Mouse (Mus musculus): ENCODE measurements around the gene Plod3.

Gene Plod3

DNA sequence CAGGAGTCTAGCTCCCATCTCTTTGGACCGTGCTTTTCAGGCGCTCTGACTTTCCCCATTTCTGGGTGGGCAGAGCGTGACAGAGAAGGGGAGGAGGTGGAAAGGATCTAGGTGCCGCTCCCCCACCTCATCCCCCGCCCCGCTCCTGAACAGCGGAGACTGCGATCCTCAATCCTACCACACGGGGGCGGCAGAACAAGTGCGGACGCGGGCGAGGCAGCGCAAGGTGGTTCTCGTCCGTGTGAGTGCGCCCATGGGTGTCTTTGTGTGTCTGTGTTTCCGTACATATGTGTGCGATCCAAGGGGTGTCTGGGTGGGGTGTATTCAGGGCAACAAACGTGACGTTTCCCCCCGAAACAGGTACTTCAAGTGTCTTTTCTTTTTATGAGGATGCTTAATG is 38.3 kb downstream of the Plod3 start:
- peak; percentile 88 for DNase-seq (ENCODE audit: low read depth)

DNA sequence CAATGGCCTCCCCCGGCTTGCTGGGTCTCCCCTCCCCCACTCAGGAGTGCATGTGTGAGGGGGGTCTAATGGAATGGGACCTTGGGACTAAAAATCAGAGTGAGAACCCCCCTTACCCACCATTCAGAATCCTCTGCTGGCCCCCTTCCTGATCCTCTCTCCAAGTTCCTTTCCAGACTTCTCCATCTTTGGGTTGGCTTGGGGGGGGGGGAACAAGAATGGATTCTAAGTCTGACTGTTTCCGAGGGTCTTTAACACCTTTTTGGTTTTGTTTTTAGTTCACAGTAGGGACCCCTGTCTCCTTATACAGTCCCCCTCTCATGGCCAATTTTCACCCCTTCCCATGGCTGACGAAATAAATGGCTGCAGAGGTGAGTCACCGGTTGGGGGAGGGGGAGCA is 39.3 kb downstream of the Plod3 start, which contains the start of gene Vgf:
TSS of gene Vgf (plus strand) at position 301 of the 400 bp plus-strand sequence.
- peak; percentile 12 for DNase-seq (ENCODE audit: low read depth)

DNA sequence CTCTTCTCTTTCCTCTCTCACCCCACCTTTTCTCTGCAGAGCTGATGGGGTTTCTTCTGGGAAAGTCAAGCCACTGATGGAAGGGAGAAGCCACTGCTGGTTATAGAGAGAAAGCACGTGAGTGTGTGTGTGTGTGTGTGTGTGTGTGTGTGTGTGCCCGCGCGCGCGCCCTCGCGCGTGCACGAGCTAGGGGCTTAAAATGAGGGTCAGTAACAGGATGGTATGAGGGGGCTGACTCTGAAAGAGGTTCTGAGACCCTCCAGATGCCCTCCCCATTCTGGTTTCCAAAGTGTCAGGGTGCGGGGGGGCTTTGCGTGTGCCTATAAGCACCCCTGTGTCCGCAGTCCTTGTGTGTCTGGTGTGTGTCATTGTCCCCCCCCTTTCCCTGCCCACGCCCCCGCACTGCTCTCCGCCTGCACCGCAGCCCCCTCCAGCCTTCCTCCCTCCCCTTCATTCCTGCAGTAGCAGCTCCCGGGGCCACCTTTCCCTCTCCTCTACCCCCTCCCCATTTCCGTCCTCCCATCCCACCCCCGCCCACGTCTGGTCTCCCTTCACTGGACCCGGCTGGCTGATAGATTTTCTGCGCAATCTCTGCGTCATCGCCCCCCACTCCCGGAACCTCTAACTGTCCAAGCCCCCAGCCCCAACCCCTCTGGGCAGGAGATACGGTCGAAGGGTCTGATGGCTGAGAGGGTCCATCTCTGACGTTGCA is 41.9 kb downstream of the Plod3 start:
- DNase-seq (ENCODE audit: low read depth), result peak; percentile 16

DNA sequence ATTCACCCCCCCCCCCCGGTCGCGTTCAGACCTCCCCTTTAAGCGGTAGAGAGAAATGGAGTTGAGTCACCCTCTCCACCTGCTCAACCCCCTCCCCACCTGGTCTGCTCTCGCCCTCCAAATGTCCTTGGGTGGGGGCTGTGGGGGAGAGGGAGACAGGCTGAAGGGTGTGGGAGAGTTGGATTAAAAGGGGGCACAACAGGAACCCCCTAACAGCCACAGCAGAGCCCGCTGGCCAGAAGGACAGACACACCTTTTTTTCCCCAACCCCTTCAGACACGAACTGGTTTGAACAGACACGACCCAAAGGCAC is 42.4 kb downstream of the Plod3 start:
- no peak for DNase-seq (ENCODE audit: low read depth)

DNA sequence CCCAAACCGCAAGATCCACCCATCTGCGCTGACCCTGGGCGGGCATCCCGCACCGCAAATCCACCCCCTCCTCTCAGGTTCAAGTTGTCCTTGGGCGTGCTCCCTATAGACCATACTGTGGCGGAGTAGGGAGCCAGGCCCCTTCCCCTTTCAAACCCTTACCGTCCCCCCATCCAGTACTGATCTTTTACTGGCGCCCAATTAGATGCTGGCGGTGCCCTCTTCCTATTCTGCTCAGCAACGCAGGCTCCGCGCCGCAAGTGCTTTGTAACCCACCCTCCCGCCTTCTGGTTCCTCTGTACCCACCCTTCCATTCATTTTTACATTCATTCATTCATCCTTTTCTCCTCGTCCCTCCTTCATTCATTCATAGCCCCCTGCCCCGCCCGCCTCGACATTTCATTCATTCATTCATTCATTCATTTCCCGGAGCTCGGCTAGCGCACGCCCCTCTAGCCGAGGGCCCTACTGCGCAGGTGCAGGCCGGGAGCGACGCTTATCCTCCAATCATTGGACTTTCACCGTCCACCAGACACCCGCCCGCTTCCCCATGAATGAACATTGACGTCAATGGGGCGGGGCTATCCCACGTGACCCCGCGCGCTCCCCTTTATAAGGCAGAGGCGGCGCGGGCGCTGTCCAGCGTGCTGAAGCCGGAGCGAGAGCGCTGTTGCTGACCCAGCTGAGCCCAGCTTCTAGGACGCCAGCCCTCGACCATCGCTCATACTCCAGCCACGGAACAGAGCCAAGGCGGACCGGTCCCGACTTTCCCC is 43.0 kb downstream of the Plod3 start:
- DNase-seq (ENCODE audit: low read depth), result peak; percentile 97

DNA sequence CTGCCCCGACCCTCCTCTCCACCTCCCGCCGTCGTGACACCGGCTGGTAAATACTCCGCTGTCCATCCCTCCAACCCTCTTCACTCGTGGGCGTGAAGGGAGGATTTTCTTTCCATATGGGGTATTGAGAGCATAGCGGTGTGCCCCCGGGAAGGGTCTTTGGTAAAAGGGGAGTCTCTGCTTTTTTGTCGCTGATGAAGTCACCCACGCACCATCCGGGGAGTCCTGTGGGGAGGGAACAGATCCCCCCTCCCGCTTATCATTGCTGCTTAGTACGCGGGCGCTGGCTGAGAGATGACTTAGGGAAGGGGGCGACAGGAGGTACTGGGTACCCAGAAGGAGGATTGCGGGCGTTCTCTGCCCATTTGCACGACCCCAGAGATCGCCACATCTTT is 43.6 kb downstream of the Plod3 start:
- DNase-seq (ENCODE audit: low read depth), result no peak

DNA sequence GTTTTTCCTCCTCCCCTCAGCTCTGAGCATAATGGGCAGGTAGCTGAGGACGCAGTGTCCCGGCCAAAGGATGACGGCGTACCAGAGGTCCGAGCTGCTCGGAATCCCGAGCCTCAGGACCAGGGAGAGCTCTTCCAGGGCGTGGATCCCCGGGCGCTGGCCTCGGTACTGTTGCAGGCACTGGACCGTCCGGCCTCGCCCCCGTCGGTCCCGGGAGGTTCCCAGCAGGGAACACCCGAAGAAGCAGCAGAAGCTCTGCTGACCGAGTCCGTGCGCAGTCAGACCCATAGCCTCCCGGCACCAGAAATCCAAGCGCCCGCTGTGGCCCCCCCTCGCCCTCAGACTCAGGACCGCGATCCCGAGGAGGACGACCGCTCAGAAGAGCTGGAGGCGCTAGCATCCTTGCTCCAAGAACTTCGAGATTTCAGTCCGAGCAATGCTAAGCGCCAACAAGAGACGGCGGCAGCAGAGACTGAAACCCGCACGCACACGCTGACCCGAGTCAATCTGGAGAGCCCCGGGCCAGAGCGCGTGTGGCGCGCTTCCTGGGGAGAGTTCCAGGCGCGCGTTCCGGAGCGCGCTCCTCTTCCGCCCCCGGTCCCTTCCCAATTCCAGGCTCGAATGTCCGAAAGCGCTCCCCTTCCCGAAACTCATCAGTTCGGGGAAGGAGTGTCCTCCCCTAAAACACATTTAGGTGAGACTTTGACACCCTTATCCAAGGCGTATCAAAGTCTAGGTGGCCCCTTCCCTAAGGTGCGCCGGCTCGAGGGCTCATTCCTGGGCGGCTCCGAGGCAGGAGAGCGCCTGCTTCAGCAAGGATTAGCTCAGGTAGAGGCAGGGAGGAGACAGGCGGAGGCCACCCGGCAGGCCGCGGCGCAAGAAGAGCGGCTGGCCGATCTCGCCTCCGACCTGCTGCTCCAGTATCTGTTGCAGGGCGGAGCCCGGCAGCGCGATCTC is 44.5 kb downstream of the Plod3 start:
- peak; percentile 36 for DNase-seq (ENCODE audit: low read depth)

DNA sequence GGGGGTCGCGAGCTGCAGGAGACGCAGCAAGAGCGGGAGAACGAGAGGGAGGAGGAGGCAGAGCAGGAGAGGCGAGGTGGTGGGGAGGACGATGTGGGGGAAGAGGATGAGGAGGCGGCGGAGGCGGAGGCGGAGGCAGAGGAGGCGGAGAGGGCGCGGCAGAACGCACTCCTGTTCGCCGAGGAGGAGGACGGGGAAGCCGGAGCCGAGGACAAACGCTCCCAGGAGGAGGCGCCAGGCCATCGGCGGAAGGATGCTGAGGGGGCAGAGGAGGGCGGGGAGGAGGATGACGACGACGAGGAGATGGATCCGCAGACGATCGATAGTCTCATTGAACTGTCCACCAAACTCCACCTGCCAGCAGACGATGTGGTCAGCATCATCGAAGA is 45.2 kb downstream of the Plod3 start:
- DNase-seq (ENCODE audit: low read depth), result peak; percentile 63

DNA sequence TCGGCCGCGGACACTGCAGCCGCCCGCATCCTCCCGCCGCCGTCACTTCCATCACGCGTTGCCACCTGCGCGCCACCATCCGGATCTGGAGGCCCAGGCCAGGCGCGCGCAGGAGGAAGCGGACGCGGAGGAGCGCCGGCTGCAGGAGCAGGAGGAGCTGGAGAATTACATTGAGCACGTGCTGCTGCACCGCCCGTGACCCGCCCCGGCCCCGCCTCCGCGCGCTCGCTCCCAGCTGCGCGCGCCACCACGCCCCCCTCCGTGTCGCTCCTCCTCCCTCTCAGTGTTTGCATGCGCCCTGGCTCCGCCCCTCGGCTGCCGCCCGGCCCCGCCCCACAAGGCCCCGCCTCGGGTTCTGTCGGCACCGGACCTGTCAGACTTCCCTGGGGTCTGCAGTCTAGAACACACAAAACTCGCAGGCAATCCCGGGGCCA is 45.8 kb downstream of the Plod3 start:
- peak; percentile 93 for DNase-seq (ENCODE audit: low read depth)

DNA sequence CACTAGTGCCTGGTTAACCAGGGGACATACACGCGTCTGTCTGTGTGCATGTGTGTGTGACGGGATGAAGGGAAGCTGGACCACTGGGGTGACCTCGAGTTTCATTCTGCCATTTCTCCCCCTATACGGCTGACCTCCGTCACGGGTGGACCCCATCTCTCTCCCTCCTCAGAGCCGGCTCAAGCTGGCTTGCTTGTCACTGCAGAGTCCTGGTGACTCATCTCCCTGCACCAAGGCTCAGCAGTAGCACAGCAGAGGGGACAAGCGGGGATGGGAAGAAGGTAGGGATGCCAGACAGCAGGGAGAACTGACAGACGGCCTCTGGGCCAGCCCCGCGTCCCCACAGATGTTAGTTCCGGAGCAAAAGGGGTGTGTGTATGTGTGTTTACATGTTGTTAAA is 49.4 kb downstream of the Plod3 start:
- no peak for DNase-seq (ENCODE audit: low read depth)

DNA sequence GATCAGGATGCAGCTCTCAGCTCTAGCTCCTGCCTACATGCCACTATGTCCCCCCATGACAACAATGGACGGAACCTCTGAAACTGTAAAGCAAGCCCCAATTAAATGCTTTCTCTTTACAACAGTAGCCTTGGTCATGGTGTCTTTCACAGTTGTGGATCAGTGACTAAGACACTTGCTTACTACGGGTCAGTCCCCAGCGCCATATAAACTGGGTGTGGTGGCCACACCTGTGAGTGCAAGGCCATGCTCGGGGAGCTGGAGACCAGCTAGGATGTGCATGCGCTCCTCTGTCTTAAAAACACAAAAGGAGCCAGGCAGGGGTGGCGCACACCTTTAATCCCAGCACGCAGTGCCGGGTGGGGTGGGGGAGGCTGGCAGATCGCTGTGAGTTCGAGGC is 52.6 kb downstream of the Plod3 start:
- no peak for DNase-seq (ENCODE audit: low read depth)

DNA sequence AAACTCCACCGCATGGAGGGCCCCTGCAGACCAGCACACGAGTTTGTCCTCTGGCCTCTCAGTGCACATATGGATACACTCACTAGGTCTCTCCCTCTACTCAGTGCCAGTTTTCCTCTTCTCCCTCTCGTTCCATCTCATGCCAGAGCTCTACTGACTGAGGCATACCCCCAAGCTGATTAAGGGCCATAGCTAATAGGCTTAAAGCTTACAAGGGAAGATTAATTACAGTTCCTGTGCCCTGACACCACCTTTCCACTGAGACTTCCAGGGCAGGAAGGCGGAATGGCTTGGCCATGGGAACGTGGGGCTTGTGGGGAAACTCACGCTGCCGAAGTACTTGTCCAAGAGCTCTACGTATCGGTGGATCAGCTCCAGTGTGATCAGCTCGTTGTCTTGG is 54.6 kb downstream of the Plod3 start:
- DNase-seq (ENCODE audit: low read depth), result no peak

DNA sequence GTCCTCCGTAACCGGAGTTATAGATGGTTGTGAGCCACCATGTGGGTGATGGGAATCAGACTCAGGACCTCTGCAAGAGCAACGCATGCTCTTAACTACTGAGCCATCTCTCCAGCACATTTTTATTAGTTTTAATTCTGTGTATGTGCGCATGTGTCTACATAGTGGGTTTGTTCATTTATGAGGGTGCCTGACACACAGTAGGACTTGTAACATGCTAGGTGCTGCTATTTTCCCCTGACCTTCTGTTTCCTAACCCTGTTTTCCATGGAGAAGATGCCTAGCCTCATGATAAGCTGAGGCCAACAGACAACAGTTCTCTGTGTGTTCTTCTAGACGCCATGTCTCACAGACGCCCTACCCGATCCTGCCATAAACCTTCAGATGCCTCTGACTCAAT is 57.2 kb downstream of the Plod3 start:
- DNase-seq (ENCODE audit: low read depth), result no peak

DNA sequence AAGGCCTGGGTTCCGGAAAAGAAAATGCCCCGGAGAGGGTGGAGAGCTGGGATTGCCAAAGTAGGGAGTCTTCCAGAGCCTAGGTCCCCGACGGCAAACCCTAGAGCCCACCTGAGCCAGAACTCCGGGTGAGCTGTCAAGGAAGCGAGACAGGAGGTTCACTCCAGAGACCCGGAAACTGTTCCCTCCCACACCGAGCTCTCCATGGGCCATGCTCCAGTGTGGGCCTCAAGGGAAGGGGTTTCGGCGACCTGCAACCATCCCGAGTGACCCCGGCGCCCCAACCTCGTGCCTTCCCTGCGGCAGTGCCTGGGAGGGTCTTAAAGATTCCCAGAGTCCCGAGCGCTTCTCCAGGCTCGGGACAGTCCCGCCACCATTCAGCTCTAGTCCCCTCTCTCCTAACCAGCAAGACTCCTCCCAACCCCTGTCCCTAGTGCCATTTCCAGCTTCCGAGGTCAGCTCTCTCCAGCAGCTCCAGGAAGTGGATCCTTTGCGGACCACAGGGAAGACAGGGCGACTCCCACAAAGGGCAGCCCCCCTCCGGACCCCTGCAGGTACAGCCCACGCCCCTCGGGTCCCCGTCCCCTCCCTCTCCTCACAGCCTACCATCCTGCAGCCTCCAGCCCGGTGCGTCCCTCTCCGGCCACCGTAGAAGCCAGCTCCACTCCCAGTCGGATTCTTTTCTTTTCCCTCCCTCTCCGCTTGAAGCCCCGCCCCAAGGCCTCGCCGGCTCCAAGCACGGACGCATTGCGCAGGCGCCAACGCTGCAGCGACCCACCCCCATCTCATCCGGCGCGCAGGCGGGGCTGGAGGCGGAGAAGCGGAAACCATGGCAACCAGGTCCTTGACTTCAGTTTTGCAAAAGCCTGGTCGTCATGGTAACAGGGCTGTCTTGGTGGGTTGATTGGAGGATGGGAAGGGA is 58.8 kb downstream of the Plod3 start, which contains the start of gene Ap1s1:
TSS of gene Ap1s1 (minus strand) at position 734 of the 922 bp plus-strand sequence.
- peak; percentile 99 for DNase-seq (ENCODE audit: low read depth)

All from induced T-regulatory cell, adult 2 months (primary cell).